Mouse (Mus musculus) stomach, embryonic 15.5 days (tissue): ENCODE measurements around the gene Stk32c. TPM values are rescaled to one million over a fixed set of nuclear protein-coding genes. Genes with fewer than 3 reads are reported as not detected.

ENCODE experiments used
- ATAC-seq: fragments of 200-750 bp; cut with Nextera tagmentation; 2 replicates; pipeline ENCODE4 v1.8.0; 2017; ENCODE audit warnings: low read depth, moderate number of reproducible peaks, moderate TSS enrichment; ENCODE audit not compliant: insufficient read depth, low FRiP score
- H3K27ac ChIP-seq: fragments of 300-500 bp; sonication (generic); 2 replicates; pipeline ENCODE4 v1.5.1; 2015; ENCODE audit warnings: mild to moderate bottlenecking, inconsistent platforms
- H3K27me3 ChIP-seq: fragments of 300-500 bp; sonication (generic); replicated peaks from 2 replicates; pipeline ENCODE4 v1.6.1; 2015; ENCODE audit warnings: inconsistent platforms
- H3K36me3 ChIP-seq: fragments of 300-500 bp; sonication (generic); 2 replicates; pipeline ENCODE4 v1.6.1; 2015; ENCODE audit warnings: inconsistent platforms
- H3K4me1 ChIP-seq: fragments of 300-500 bp; sonication (generic); 2 replicates; pipeline ENCODE4 v1.6.1; 2015; ENCODE audit warnings: inconsistent platforms
- H3K4me2 ChIP-seq: fragments of 300-500 bp; sonication (generic); 2 replicates; pipeline ENCODE4 v1.6.1; 2015; ENCODE audit warnings: mild to moderate bottlenecking, inconsistent platforms
- H3K4me3 ChIP-seq: fragments of 300-500 bp; sonication (generic); replicated peaks from 2 replicates; pipeline ENCODE4 v1.5.1; 2015; ENCODE audit warnings: inconsistent platforms
- H3K9ac ChIP-seq: fragments of 300-500 bp; sonication (generic); 2 replicates; pipeline ENCODE4 v1.6.1; 2015; ENCODE audit warnings: inconsistent platforms
- H3K9me3 ChIP-seq: fragments of 300-500 bp; sonication (generic); 2 replicates; pipeline ENCODE4 v1.6.1; 2016; ENCODE audit warnings: inconsistent platforms
- WGBS: fragments of 180-500 bp; shearing (Covaris S2); methylation state at CpG from one replicate; pipeline ENCODE4 v1.1.7; 2015; 5-methylcytosine and 5-hydroxymethylcytosine counted together
- polyA plus RNA-seq: library from polyadenylated mRNA; unstranded; fragments of >200 nt; fragmentation: Nextera tagmentation; extraction: Ambion mirVana; gene quantifications from 2 replicates; pipeline ENCODE4 v1.2.1, GENCODE M21; 2015

Gene Stk32c
- 0.21 and 0.23 TPM in 2 replicates for polyA plus RNA-seq

DNA sequence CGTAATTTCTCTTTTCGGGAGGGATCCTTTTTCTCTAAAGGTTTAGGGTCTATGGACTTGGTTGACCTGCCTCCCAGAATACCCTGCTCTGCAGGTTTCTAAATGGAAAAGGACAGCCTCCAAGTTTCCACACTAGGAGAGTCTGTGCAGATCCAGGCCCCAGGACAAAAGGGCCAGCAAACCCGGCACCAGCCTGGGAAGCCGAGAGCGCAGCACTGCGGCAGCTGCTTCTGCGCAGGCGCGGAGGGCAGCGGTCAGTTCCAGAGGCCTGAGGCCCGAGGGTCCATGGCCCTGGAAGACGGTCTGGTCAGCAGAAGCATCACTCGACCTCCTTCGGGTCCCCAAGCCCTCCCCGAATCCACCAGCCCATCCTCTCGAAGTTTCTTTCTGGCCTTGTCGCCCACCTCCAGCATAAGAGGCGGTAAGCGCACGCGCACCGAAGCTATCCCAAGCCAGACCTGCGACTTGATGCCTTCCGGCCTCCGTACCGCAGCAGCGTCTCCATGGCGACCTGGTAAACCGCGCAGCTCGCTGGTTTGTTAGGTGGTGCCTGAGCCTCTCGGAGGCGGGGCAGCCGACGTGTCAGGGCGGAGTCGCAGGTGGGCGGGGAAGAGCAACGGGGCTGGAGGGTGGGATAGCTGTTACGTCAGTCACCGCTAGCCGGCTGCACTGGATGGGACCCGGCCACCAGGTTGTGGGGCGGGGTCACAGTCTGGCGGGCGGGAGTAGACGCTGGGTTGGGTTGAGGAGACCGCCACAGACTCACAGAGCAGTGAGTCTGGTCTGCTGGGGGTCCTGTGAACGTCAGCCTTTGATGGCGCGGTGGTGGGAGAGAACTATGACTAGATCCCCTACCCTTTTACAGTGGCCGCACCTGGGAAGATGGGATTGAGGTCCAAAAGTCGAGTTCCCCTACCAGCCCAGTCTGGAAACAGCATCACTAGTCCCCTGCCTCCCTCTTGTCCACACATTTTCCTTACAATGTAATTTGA lies at the start of gene Stk32c, which contains the start of gene Lrrc27:
Stk32c (minus strand) TSS at position 554 of the 992 bp plus-strand sequence.
Lrrc27 (plus strand) TSS at position 235 of the 992 bp plus-strand sequence.
- Histone ChIP-seq H3K27me3 (no peaks in the 10 kb centered on the region), H3K4me2 (peak within 1 kb of the TSS; percentile 60), H3K27ac (peak within 1 kb of the TSS; percentile 82), H3K9ac (peak within 1 kb of the TSS; percentile 65), H3K4me1 (peaks cover 12% of the 10 kb centered on the region), H3K4me3 (peak within 1 kb of the TSS; percentile 64), H3K36me3 (no peaks in the 10 kb centered on the region), H3K9me3 (no peaks in the 10 kb centered on the region)
- ATAC-seq, result peak; percentile 97
- 2% methylated on average over 53 of the region's 53 CpGs for WGBS

DNA sequence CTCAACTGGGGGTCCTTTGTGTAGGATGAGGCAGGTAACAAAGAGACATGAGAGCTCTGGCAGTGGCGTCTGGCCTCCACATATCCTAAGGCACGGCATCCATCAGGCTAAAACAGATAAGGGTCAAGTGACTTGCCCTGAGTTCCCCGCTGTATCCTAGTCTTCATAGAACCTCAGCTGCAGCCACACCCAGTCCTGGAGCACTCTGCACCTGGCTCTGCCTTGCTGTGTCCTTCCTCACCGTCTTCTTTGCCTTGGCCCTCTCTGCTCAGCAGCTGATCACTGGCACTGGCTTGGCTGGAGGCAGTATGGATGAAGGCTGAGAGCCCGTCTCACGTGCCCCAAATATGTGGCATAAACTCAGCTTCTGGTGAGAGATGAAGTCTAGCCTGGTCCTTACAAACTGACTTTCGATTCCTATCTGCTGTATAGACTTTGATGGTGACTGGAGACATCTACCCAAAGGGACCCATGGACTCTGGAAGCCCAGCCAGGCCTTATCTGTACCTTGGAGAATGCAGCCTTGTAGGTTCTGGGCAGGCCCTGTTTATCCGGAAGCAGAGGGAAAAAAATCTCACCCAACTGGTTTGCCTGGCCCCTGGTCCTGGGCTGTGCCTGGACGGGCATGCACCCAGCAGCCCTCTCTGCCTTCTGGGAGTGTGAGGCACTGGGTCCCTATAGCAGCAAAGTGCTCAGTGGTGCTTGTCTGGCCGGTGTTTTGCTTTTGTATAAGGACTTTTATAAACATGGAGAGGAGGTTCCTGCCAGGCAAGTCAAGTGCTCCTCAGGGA lies 44.8 kb upstream of the Stk32c start:
- H3K27me3 ChIP-seq, result no peaks in the 10 kb centered on the region
- ATAC-seq, result peak; percentile 93
- peak overlapping the region; percentile 30 for H3K4me2 ChIP-seq
- H3K9me3 ChIP-seq, result no peaks in the 10 kb centered on the region
- H3K9ac ChIP-seq, result no peak overlapping the region
- 54% methylated on average over 10 of the region's 10 CpGs for WGBS
- H3K4me3 ChIP-seq, result no peak overlapping the region
- H3K36me3 ChIP-seq, result peaks cover 17% of the 10 kb centered on the region; the same call in 1 of the 2 replicates
- peaks cover 35% of the 10 kb centered on the region for H3K4me1 ChIP-seq
- peak overlapping the region; percentile 84 for H3K27ac ChIP-seq

DNA sequence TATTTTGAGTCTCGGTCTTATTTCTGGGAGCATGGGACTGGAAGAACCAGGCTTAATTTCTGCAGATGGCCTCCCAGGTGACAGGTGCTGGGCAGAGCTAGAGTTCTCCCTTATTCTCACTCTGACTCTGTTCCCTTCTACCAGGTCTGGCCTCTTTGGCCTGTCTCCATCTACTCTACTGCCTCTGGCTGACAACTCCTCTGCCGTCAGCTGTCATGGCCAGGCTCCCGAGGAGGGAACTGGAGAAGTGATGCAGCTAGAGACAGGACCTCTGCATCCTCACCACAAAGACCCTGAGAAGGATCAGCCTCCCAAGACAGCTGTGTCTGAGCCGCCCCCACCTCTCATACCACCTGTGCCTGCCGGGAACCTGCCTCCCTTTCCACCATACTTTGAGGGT lies 41.5 kb upstream of the Stk32c start:
- Histone ChIP-seq H3K27ac (no peak overlapping the region), H3K9me3 (no peaks in the 10 kb centered on the region), H3K4me3 (no peak overlapping the region), H3K27me3 (no peaks in the 10 kb centered on the region), H3K36me3 (peaks cover 12% of the 10 kb centered on the region; the same call in 1 of the 2 replicates), H3K9ac (no peak overlapping the region), H3K4me1 (peaks cover 65% of the 10 kb centered on the region), H3K4me2 (no peak overlapping the region)
- 78% methylated on average over 5 of the region's 5 CpGs for WGBS
- no peak for ATAC-seq

DNA sequence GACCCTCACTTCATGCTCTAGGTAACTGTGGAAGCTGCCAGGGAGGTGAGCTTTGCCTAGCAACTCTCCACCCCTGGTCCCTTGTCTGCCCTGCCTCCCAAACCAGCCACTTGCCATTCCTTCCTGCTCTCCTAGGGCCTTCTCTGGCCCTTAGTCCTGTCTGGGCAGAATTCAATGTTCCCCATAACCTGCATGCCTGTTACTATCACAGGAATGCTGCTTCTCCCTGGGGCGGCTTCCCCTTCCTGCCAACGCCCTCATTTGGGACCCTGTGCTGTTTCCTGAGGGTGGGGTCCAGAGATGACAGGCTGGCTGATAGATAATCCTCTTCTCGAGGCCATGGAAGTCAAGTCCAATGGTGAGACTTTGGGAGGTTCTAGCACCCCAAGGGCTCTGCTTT lies 40.4 kb upstream of the Stk32c start:
- H3K9me3 ChIP-seq, result no peaks in the 10 kb centered on the region
- no peak for ATAC-seq
- peaks cover 12% of the 10 kb centered on the region; the same call in 1 of the 2 replicates for H3K36me3 ChIP-seq
- H3K27ac ChIP-seq, result peak overlapping the region; percentile 94; the same call in 1 of the 2 replicates
- WGBS, result 47% methylated on average over 3 of the region's 3 CpGs
- H3K4me2 ChIP-seq, result peak overlapping the region; percentile 84
- no peak overlapping the region for H3K4me3 ChIP-seq
- no peak overlapping the region for H3K9ac ChIP-seq
- no peaks in the 10 kb centered on the region for H3K27me3 ChIP-seq
- H3K4me1 ChIP-seq, result peaks cover 64% of the 10 kb centered on the region

DNA sequence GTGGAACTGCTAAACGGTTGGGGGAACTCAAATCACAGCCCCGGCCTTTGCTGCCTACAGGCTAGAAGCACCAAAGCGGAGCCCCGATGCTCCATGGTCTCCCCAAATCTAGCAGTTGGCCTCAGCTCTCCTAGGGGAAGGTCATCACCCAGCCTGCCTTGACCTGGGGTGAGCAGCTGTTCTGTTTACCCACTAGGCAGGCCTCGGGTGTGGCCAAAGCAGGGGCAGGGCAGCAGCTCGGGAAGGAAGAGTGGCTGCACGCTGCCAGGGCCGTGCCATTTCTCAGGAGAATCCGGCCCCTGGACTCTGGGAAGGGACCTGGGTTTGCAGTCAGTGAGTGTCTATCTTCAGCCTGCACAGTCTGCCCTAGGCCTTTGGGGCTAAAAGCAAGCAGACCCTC lies 39.9 kb upstream of the Stk32c start:
- 53% methylated on average over 9 of the region's 9 CpGs for WGBS
- no peaks in the 10 kb centered on the region for H3K9me3 ChIP-seq
- H3K27ac ChIP-seq, result peak overlapping the region; percentile 94
- peaks cover 12% of the 10 kb centered on the region; the same call in 1 of the 2 replicates for H3K36me3 ChIP-seq
- ATAC-seq, result no peak
- H3K4me3 ChIP-seq, result no peak overlapping the region
- H3K9ac ChIP-seq, result no peak overlapping the region
- peaks cover 64% of the 10 kb centered on the region for H3K4me1 ChIP-seq
- H3K27me3 ChIP-seq, result no peaks in the 10 kb centered on the region
- peak overlapping the region; percentile 84 for H3K4me2 ChIP-seq

DNA sequence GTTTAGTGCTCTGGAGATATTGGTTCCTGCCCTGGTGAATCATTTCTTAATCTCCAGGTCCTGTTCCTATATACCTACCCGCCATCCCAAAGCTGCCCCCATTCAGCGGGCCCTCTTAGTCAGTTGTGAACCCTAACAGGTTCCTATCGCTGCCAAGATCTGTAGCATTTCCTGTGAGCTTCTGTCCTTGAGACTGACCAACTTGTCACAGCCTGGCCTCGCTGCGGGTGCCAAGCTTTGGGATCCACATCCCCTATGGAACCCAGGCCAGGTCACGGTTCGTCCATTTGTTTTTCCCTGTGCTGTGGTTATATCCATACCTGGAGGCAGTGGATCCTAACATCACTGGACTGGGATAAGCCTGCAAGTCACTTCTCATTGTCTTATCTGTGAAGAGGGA lies 39.5 kb upstream of the Stk32c start:
- peaks cover 62% of the 10 kb centered on the region for H3K4me1 ChIP-seq
- no peak for ATAC-seq
- peak overlapping the region; percentile 84 for H3K4me2 ChIP-seq
- H3K36me3 ChIP-seq, result peaks cover 12% of the 10 kb centered on the region; the same call in 1 of the 2 replicates
- no peak overlapping the region for H3K4me3 ChIP-seq
- H3K27ac ChIP-seq, result peak overlapping the region; percentile 94
- 79% methylated on average over 7 of the region's 7 CpGs for WGBS
- H3K9ac ChIP-seq, result no peak overlapping the region
- no peaks in the 10 kb centered on the region for H3K9me3 ChIP-seq
- no peaks in the 10 kb centered on the region for H3K27me3 ChIP-seq

DNA sequence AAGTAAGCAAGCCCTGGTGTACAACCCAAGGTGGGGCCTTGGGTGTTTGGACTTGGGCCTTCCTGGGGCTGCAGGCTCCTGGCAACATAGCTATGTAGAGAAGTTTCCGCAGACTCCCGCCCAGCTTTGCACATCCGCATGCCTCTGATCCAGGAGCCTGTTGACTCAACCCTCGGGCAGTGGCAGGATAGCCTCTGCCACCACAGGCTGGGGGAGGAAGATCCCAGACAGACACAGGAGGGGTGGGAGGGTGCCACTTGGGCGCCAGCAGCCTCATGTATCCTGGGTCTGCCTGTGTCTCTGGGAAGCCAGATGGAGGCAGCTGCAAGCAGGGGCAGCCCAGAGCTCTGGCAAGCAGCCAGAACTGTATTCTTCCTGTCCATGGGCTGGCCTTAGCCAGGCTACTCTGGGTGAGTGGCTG lies 38.8 kb upstream of the Stk32c start:
- peak overlapping the region; percentile 84 for H3K4me2 ChIP-seq
- peak overlapping the region; percentile 94 for H3K27ac ChIP-seq
- peaks cover 12% of the 10 kb centered on the region; the same call in 1 of the 2 replicates for H3K36me3 ChIP-seq
- H3K9me3 ChIP-seq, result no peaks in the 10 kb centered on the region
- no peaks in the 10 kb centered on the region for H3K27me3 ChIP-seq
- peaks cover 66% of the 10 kb centered on the region for H3K4me1 ChIP-seq
- H3K4me3 ChIP-seq, result no peak overlapping the region
- ATAC-seq, result peak; percentile 36
- 26% methylated on average over 5 of the region's 5 CpGs for WGBS
- H3K9ac ChIP-seq, result no peak overlapping the region

DNA sequence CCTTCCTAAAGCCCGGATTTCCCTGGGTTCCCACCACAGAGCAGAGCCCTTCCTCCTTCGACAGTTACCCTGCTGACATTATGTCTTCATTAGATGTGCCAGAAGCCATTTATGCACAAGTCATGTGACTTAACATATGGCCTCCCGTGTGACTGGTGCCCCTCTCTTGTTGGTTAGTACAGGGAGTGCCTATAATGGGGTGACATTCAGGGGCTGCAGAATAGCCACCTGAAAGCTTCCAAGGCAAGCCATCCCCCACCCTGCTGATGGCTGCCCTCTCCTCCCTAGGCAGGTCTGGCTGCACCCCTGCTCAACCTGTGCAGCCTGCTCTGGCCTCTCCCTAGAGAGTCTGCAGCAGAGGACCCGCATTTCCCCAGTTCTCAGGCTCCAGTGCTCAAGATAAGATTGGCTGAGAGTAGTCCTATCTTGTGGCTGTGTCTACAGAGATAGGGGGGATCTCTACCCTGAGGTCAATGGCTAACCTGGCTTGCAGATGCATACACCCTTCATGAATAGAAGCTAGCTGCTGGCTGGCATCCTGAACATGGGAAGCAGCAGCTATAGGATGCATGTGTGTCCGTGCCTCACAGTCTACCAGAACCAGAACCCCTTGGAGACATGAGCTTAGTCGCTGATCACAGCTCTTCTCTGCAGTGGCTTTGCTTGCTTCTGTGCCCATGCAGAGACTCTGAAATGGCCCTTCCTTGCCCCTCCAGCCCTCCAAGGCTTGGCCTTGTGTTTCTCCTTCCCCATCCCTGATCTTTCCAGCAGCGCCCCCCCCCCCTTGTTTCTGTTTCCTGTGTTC lies 36.5 kb upstream of the Stk32c start:
- no peak overlapping the region for H3K9ac ChIP-seq
- H3K4me1 ChIP-seq, result peaks cover 69% of the 10 kb centered on the region
- H3K4me2 ChIP-seq, result peak overlapping the region; percentile 84
- ATAC-seq, result no peak
- H3K9me3 ChIP-seq, result no peaks in the 10 kb centered on the region
- no peaks in the 10 kb centered on the region for H3K36me3 ChIP-seq
- H3K27ac ChIP-seq, result peak overlapping the region; percentile 94
- no peaks in the 10 kb centered on the region for H3K27me3 ChIP-seq
- peak overlapping the region; percentile 60 for H3K4me3 ChIP-seq
- WGBS, result 43% methylated on average over 7 of the region's 7 CpGs

DNA sequence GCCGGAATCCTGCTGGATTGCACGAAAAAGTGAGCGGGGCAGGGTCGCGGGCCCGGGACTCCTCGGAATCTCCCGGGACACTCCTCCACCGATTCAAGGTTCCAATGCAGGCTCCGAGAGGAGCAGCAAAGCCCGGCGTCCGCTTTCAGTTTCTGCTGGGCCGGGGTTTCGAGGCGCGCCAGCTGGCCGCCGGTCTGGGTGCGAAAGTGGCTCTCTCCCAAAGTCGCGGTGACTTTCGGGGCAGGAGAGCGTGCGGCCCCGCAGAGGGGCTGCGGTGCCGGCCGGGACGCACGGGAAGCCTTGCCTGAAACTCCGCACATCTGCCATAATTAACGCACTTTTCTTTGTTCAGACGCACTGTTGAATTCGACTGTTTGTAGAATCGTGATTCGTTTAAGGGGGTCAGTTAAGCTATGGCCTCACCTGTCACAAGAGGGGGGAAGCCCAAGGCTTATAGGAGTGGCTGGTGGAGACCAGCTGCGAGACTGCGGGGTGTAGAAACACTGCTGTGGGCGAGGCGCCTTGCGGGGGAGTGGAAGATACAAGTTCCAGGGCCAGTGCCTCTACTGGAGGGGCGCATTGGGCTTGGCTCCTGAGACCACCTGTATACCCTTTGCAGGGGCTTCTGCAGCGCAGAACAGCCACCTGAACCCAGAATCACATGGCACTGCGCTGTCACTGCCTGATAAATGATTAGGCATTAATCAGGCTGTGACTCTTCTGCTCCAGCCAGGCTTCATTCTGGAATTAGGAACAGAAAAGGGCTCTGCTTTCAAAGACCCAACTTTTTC lies 35.7 kb upstream of the Stk32c start:
- Histone ChIP-seq H3K9ac (peak overlapping the region; percentile 53), H3K4me2 (peak overlapping the region; percentile 84), H3K27me3 (no peaks in the 10 kb centered on the region), H3K27ac (peak overlapping the region; percentile 94), H3K36me3 (no peaks in the 10 kb centered on the region), H3K4me1 (peaks cover 68% of the 10 kb centered on the region), H3K9me3 (no peaks in the 10 kb centered on the region), H3K4me3 (peak overlapping the region; percentile 60)
- 1% methylated on average over 45 of the region's 45 CpGs for WGBS
- ATAC-seq, result no peak

DNA sequence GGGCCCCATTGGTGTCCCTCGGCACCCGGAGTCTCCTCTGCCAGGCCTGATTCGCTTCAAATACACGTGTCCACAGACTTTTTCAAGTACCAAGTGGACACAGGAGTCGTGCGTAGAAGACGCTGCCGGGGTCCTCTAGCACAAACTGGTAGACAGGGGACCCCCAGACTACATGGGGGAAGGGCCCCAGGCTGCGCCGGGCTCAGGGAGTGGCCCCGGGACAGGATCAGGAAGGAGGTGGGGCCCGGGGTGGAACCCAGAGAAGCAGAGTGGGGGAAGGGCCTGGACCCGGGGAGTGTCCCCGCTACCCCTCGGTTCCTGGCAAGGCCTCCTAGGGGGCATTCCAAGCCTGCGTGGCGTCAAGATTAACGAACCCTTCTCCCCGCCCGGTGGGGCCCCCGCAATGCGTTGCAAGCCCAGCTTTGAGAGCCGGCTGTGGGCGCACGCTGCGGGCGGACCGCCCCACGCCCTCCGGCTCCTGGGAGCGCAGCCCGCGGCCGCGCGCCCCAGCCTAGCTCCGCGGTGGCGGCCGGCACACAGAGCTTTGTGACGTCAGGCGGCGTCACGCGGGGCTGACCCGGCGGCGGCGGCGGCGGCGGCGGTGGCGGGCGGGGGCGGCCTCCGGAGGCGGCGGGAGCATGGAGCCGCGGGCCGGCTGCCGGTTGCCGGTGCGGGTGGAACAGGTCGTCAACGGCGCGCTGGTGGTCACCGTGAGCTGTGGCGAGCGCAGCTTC lies 34.9 kb upstream of the Stk32c start, which contains the start of gene Pwwp2b:
Pwwp2b (plus strand) TSS at position 602 of the 734 bp plus-strand sequence.
- H3K4me1 ChIP-seq, result peaks cover 60% of the 10 kb centered on the region

More for the DNA sequence above, 34.9 kb upstream of the Stk32c start, which contains the start of gene Pwwp2b:
- Histone ChIP-seq H3K9ac (peak within 1 kb of the TSS; percentile 53), H3K36me3 (no peaks in the 10 kb centered on the region), H3K27ac (peak within 1 kb of the TSS; percentile 94), H3K4me3 (peak within 1 kb of the TSS; percentile 60), H3K27me3 (no peaks in the 10 kb centered on the region), H3K4me2 (peak within 1 kb of the TSS; percentile 84), H3K9me3 (no peaks in the 10 kb centered on the region)
- ATAC-seq, result peak; percentile 71
- 1% methylated on average over 72 of the region's 72 CpGs for WGBS
